Mouse (Mus musculus) skeletal muscle tissue, adult 2 months (tissue): Measurements from ENCODE around the gene A26c2.

ENCODE experiments used
- DNase-seq: peaks from one replicate; pipeline ENCODE4 v3.0.0-alpha.2; 2012; ENCODE audit warnings: low read depth, low spot score

A26c2 gene

DNA sequence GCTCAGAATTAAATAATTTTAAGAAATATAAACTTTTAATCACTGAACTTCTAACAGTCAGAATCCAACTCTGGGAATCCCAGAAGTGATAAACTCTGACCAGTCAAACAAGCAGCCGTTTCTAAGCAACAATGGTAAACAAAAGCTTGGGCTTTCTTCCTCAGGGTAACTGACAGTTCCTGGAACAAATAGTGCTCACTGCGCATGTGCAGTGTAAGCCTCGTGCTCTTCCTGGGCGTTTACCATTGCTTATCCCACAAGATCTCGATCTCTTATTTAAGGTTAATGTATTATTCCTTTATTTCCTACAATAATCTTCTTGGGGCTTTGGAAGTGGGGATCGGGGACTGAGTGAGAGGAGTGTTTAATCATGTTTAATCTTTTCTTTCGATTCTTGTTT, at the start of gene A26c2:
Gene A26c2 (minus strand): TSS at position 101 of the 400 bp plus-strand sequence.
- DNase-seq, result no peak

GRCm38 (mm10) chr7:62851471-62851870, 28.0 kb upstream of the A26c2 start:
- DNase-seq, result no peak
